Mouse (Mus musculus): ENCODE measurements around the gene Dars. TPM values are rescaled to one million over a fixed set of nuclear protein-coding genes. Genes with fewer than 3 reads are reported as not detected.
"Not testable (repeated sequence)": the region's sequence is repeated elsewhere in the genome, so short reads cannot be mapped to it uniquely, and the experiment has no call there.

Gene Dars
- polyA plus RNA-seq, 1 experiment, result 44.8 TPM

DNA sequence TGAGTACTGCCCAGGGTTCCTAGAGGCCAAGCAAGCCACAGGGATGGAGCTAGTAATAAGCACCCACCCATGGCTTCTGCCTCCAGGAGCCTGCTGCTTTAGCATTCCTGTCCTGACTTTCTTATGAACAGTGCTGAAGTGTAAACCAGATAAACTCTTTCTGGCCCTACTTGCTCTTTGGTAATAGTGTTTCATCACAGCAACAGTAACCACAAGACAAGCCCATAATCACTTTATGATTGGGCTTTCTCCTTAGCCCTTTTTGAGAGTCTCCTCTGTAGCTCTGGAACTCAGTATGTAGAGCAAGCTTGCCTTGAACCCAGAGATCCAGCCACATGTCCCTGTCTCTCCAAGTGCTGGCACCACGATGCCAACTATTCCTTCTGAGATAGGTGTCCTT, 86.9 kb downstream of the Dars start:
- 98% methylated on average over 1 of the region's 1 CpGs for WGBS
- no peak for DNase-seq
- no peak overlapping the region for H3K4me3 ChIP-seq (replicated peaks; ENCODE audit: insufficient read depth, low read depth, low read length)
- no peaks in the 10 kb centered on the region for H3K27me3 ChIP-seq (ENCODE audit: control insufficient read depth, insufficient read depth, low read length)
- no peaks in the 10 kb centered on the region for H3K4me1 ChIP-seq (ENCODE audit: control insufficient read depth, insufficient read depth, low read length)
- TF ChIP-seq POLR2A (IDR thresholded peaks at IDR 0.05; ENCODE audit: borderline replicate concordance, insufficient read depth, low read length) (no peak), CTCF (IDR thresholded peaks at IDR 0.05; ENCODE audit: borderline replicate concordance, insufficient read depth, low read depth, low read length) (no peak)
- H3K27ac ChIP-seq (ENCODE audit: insufficient read depth, low read length), result no peak overlapping the region

GRCm38 (mm10) chr1:128328218-128328617, 89.0 kb downstream of the Dars start, which contains the start of gene Lct:
Lct (minus strand) TSS chr1:128328318.
- 69% methylated on average over 3 of the region's 3 CpGs for WGBS
- Histone ChIP-seq H3K4me3 (replicated peaks; ENCODE audit: insufficient read depth, low read depth, low read length) (no peak within 1 kb of the TSS), H3K27me3 (ENCODE audit: control insufficient read depth, insufficient read depth, low read length) (no peaks in the 10 kb centered on the region), H3K27ac (ENCODE audit: insufficient read depth, low read length) (no peak within 1 kb of the TSS), H3K4me1 (ENCODE audit: control insufficient read depth, insufficient read depth, low read length) (no peaks in the 10 kb centered on the region)
- no peak for DNase-seq
- TF ChIP-seq CTCF (IDR thresholded peaks at IDR 0.05; ENCODE audit: borderline replicate concordance, insufficient read depth, low read depth, low read length) (no peak), POLR2A (IDR thresholded peaks at IDR 0.05; ENCODE audit: borderline replicate concordance, insufficient read depth, low read length) (no peak)

DNA sequence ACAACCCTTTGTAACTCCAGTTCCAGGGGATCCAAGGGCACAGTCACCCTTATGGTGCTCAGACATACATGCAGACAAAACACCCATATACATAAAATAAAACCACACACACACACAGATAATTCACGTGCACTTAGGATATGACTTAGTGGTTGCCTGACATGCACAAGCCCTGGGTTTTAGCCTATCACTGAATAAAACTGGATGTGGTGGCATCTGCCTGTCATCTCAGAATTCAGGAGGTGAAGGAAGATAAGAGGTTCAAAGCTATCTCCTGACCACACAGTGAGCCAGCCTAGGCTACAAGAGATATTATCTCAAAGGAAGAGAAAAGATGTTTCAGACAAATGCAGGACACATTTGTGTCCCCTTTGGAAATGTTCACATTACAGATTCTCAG, 90.0 kb downstream of the Dars start:
- 91% methylated on average over 1 of the region's 1 CpGs for WGBS
- no peak overlapping the region for H3K27ac ChIP-seq (ENCODE audit: insufficient read depth, low read length)
- TF ChIP-seq POLR2A (IDR thresholded peaks at IDR 0.05; ENCODE audit: borderline replicate concordance, insufficient read depth, low read length) (no peak), CTCF (IDR thresholded peaks at IDR 0.05; ENCODE audit: borderline replicate concordance, insufficient read depth, low read depth, low read length) (no peak)

DNA sequence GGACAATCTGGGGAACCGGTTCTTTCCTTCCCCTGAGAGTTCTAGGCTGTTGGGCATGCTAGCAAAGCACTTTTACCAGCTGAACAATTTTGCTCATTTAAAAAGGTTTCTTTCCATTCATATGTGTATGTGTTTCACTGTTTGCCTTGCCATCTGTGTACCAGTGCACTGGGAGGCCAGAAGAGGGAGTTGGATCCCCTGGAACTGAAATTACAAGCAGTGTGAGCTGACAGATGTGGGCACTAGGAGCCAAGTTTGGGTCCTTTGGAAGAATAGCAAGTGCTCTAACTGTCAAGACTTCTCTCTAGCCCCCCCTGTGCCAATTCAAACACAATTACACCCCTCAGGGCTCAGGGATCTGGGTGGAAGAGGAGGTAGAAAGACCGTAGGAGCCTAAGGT, 92.4 kb downstream of the Dars start:
- Histone ChIP-seq H3K27ac (ENCODE audit: insufficient read depth, low read length) (no peak overlapping the region), H3K27me3 (ENCODE audit: control insufficient read depth, insufficient read depth, low read length) (no peaks in the 10 kb centered on the region), H3K4me3 (replicated peaks; ENCODE audit: insufficient read depth, low read depth, low read length) (no peak overlapping the region), H3K4me1 (ENCODE audit: control insufficient read depth, insufficient read depth, low read length) (no peaks in the 10 kb centered on the region)
- no peak for TF ChIP-seq POLR2A (IDR thresholded peaks at IDR 0.05; ENCODE audit: borderline replicate concordance, insufficient read depth, low read length)
- no peak for TF ChIP-seq CTCF (IDR thresholded peaks at IDR 0.05; ENCODE audit: borderline replicate concordance, insufficient read depth, low read depth, low read length)
- WGBS, result 73% methylated on average over 2 of the region's 2 CpGs
- DNase-seq, result no peak

More for the DNA sequence above, 90.0 kb downstream of the Dars start:
- no peaks in the 10 kb centered on the region for H3K27me3 ChIP-seq (ENCODE audit: control insufficient read depth, insufficient read depth, low read length)
- no peak overlapping the region for H3K4me3 ChIP-seq (replicated peaks; ENCODE audit: insufficient read depth, low read depth, low read length)
- no peaks in the 10 kb centered on the region for H3K4me1 ChIP-seq (ENCODE audit: control insufficient read depth, insufficient read depth, low read length)
- DNase-seq, result no peak

DNA sequence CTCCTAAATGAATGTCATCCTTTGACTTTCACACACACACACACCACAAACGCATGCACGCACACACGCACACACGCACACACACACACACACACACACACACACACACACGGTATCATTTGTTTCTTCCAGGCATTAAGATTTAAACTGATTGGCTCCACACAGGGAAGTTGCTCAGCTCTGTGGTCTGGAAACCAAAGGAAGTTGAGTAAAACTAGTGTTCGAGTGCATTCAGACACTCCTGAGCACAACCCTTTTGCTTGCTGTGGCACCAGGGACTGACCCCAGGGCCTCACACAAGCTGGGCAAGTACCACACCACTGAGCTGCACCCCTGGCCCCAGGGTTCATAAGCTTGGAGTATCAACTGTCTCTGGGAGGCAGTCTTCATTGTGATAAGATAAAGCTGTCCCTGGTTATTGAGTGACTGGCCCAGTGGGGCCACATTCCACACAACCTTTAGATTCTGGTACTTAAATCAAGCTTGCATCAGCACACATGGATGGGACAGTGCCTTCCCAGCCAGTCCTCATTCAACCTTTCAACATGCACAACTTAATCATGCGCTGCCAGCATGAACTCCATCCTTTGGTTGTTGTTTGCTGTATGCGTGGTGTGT, 94.0 kb downstream of the Dars start:
- H3K4me1 ChIP-seq (ENCODE audit: control insufficient read depth, insufficient read depth, low read length), result no peaks in the 10 kb centered on the region
- WGBS, result 93% methylated on average over 8 of the region's 8 CpGs
- H3K27ac ChIP-seq (ENCODE audit: insufficient read depth, low read length), result no peak overlapping the region
- DNase-seq, result no peak
- TF ChIP-seq CTCF (IDR thresholded peaks at IDR 0.05; ENCODE audit: borderline replicate concordance, insufficient read depth, low read depth, low read length), result no peak
- no peak overlapping the region for H3K4me3 ChIP-seq (replicated peaks; ENCODE audit: insufficient read depth, low read depth, low read length)
- H3K27me3 ChIP-seq (ENCODE audit: control insufficient read depth, insufficient read depth, low read length), result no peaks in the 10 kb centered on the region

- not testable (repeated sequence) for H3K27ac ChIP-seq (ENCODE audit: insufficient read depth, low read length); DNase-seq; H3K4me3 ChIP-seq (replicated peaks; ENCODE audit: insufficient read depth, low read depth, low read length); H3K27me3 ChIP-seq (ENCODE audit: control insufficient read depth, insufficient read depth, low read length); H3K4me1 ChIP-seq (ENCODE audit: control insufficient read depth, insufficient read depth, low read length)
- WGBS, result 82% methylated on average over 6 of the region's 6 CpGs
Observed at GRCm38 (mm10) chr1:128319266-128319665, 97.9 kb downstream of the Dars start.

GRCm38 (mm10) chr1:128314665-128315064, 102.5 kb downstream of the Dars start:
- H3K4me1 ChIP-seq (ENCODE audit: control insufficient read depth, insufficient read depth, low read length), result 0 out of 2 replicates have a peak, but pooled peaks cover 5% of the 10 kb centered on the region
- H3K27me3 ChIP-seq (ENCODE audit: control insufficient read depth, insufficient read depth, low read length), result no peaks in the 10 kb centered on the region
- H3K4me3 ChIP-seq (replicated peaks; ENCODE audit: insufficient read depth, low read depth, low read length), result no peak overlapping the region
- no peak overlapping the region for H3K27ac ChIP-seq (ENCODE audit: insufficient read depth, low read length)
- DNase-seq, result no peak
- 90% methylated on average over 4 of the region's 4 CpGs for WGBS
- TF ChIP-seq POLR2A (IDR thresholded peaks at IDR 0.05; ENCODE audit: borderline replicate concordance, insufficient read depth, low read length) (no peak), CTCF (IDR thresholded peaks at IDR 0.05; ENCODE audit: borderline replicate concordance, insufficient read depth, low read depth, low read length) (no peak)

Other genes starting within 250 kb of the Dars start
- 44.9 and 45.4 TPM in 2 replicates for gene Ubxn4, start 173.4 kb downstream of the Dars start, polyA plus RNA-seq (2012; rRNA removed)
- 0.27 and 0.33 TPM in 2 replicates for gene Lct, start 89.0 kb downstream of the Dars start, polyA plus RNA-seq (2012; rRNA removed)
- 4.5 and 5.1 TPM in 2 replicates for gene Mcm6, start 57.7 kb downstream of the Dars start, polyA plus RNA-seq (2012; rRNA removed)
- 4.3 and 4.6 TPM in 2 replicates for gene Cxcr4, start 174.9 kb upstream of the Dars start, polyA plus RNA-seq (2012; rRNA removed)

All from cerebellum, adult 2 months (tissue).